Mouse (Mus musculus) liver, postnatal 0 days (tissue): Measurements from ENCODE around the gene Gm17581.
"Not testable (repeated sequence)": the region's sequence is repeated elsewhere in the genome, so short reads cannot be mapped to it uniquely, and the experiment has no call there.

Experiments
- CTCF ChIP-seq: sonication (generic); IDR thresholded peaks from 2 replicates; pipeline ENCODE4 v1.5.1; 2016; ENCODE audit warnings: antibody characterized with exemption, low read depth
- EP300 ChIP-seq: IDR thresholded peaks from 2 replicates; pipeline ENCODE4 v1.6.1; 2016; ENCODE audit warnings: antibody characterized with exemption, low read depth, mild to moderate bottlenecking

DNA sequence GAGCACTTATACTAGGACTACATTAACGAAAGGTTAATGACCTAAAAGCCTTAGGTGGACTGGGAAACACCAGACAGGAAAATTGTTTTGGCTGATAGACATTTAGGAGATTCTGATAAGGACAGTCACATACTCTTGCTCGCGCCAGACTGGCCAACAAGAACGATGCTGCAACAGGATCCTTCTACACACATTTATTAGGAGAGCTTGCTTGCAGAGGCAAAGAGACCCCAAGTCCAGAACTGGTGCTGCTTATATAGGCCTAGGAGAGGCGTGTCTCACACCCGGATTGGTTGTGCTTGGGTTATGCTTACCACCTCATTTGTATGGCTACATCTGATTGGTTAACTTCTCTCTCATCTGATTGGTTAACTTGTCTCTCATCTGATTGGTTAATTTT is 37.2 kb downstream of the Gm17581 start:
- not testable (repeated sequence) for TF ChIP-seq CTCF, EP300
